Mouse (Mus musculus): Measurements from ENCODE around the gene Otulin.

Gene Otulin

DNA sequence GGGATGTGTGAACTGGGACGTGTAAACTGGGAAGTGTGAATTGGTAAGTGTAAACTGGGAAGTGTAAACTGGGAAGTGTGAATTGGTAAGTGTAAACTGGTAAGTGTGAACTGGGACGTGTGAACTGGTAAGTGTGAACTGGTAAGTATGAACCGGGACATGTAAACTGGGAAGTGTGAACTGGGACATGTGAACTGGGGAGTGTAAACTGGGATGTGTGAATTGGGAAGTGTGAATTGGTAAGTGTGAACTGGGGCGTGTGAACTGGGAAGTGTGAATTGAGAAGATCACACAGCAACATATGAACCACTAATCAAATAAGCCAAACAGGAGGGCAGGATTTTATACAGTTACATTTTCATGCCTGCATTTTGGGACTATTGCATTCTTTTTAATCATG is 27.9 kb upstream of the Otulin start:
- in situ Hi-C loops (cut with MboI; ENCODE audit: unreplicated experiment in 2 of 2), result loop anchor here (5.0 kb wide), 3 partner anchors 59 to 524 kb away; no protein-coding TSS in a partner anchor

DNA sequence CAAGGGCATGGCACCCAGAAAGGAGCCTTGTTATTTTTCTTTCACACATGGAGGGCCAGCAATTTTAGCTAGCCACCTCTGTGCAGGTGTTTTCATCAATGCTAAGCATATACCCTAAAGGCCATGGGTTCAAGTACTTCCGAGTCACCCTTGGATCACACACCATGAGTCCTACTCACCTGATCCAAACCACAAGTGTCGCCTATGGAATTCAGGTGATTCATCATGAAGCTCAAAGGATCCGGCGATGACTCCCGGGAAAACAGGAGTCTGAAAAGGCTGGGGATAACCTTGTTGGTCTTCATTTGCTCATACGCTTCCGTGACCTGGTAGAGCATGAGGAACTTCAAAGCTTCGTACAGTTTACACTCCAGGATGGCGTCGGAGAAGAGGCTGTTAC is 27.4 kb upstream of the Otulin start:
- in situ Hi-C loops (cut with MboI; ENCODE audit: unreplicated experiment in 2 of 2), result loop anchor here (5.0 kb wide), 3 partner anchors 59 to 524 kb away; no protein-coding TSS in a partner anchor

GRCm38 (mm10) chr15:27656626-27657025 is 26.1 kb upstream of the Otulin start:
- in situ Hi-C loops (cut with MboI; ENCODE audit: unreplicated experiment in 2 of 2), result loop anchor here (5.0 kb wide), 3 partner anchors 61 to 526 kb away; no protein-coding TSS in a partner anchor

GRCm38 (mm10) chr15:27655015-27655414 is 24.5 kb upstream of the Otulin start:
- in situ Hi-C loops (cut with MboI; ENCODE audit: unreplicated experiment in 2 of 2), result loop anchor here (5.0 kb wide), 3 partner anchors 62 to 527 kb away; no protein-coding TSS in a partner anchor

DNA sequence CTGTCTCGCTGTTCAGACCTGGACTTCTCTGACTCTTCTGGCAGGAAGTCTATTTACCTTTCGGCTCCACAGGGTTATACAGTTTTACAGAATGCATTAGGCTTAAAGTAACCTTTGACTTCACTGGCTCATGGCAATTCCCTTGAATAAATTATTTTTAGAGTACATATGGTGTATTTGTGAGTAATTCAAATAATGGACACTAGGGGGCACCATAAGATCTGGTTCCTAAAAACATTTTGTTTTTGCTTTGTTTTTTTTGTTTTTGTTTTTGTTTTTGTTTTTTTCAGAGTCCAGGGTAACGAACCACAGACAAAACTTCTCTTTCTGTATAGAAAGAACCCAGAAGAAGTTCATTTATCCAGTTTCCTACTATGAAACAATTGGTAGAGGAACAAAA is 17.2 kb upstream of the Otulin start:
- in situ Hi-C loops (cut with MboI; ENCODE audit: unreplicated experiment in 2 of 2), result loop anchor here (5.0 to 25.0 kb wide), 4 partner anchors 200 to 1810 kb away; partner anchors contain the start of genes Zfp622 (in 2 of the 2) and Retreg1 (in 1 of the 2)

GRCm38 (mm10) chr15:27646665-27647064 is 16.2 kb upstream of the Otulin start:
- in situ Hi-C loops (cut with MboI; ENCODE audit: unreplicated experiment in 2 of 2), result loop anchor here (5.0 to 25.0 kb wide), 4 partner anchors 201 to 1809 kb away; partner anchors contain the start of genes Zfp622 (in 2 of the 2) and Retreg1 (in 1 of the 2)

DNA sequence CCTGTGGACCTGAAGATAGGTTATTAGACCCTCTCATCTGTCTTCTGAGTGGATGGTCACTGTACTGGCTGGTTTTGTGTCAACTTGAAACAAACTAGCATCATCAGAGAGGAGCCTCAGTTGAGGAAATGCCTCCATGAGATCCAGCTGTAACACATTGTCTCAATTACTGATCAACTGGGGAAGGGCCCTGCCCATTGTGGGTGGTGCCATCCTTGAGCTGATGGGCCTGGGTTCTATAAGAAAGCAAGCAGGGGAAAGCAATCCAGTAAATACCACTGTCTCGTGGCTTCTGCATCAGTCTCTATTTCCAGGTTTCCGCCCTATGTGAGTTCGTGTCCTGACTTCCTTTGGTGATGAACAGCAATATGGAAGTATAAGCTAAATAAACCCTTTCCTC is 14.8 kb upstream of the Otulin start:
- in situ Hi-C loops (cut with MboI; ENCODE audit: unreplicated experiment in 2 of 2), result loop anchor here (5.0 to 25.0 kb wide), 4 partner anchors 202 to 1808 kb away; partner anchors contain the start of genes Zfp622 (in 2 of the 2) and Retreg1 (in 1 of the 2)

DNA sequence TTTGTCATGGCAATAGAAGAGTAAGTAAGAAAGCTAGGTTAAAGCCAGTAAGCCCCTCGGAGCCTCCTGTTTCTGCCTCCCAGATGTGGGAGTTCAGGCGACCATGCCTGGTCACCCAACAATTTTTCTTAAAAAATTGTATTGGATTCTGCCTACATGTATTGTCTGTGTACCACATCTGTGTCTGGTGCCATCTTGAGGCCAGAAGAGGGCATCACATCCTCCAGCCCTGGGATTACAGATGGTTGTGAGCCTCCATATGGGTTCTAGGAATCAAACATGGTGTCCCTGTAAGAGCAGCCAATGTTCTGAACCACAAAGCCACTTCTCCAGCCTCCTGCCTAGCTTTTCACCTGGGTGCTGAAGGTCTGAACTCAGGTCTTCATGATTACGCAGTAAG is 12.4 kb upstream of the Otulin start:
- in situ Hi-C loops (cut with MboI; ENCODE audit: unreplicated experiment in 2 of 2), result loop anchor here (5.0 to 25.0 kb wide), 5 partner anchors 61 to 1806 kb away; partner anchors contain the start of genes Zfp622 (in 2 of the 2) and Retreg1 (in 1 of the 2)

DNA sequence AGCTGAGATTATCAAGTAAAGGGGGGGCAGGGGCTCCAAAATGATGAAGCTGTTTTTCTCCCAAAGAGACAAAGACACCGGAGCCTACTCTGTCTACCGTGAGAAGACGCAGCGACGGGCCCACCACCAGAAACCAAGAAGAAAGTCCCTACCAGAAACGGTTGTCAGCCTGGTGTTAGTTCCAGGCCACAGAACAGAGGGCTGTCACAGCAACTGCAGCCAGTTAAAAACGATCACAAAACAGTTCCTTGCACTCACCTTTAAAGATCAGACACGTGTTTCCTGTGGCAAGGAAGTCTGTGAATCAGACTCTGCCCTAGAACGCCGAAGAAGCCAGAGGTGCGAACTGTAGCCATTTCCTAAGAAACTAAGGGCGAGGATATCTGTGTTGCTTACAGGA is 10.7 kb upstream of the Otulin start:
- in situ Hi-C loops (cut with MboI; ENCODE audit: unreplicated experiment in 2 of 2), result loop anchor here (5.0 to 25.0 kb wide), 5 partner anchors 59 to 1804 kb away; partner anchors contain the start of genes Zfp622 (in 2 of the 2) and Retreg1 (in 1 of the 2)

GRCm38 (mm10) chr15:27633941-27634900 is 3.7 kb upstream of the Otulin start:
- in situ Hi-C loops (cut with MboI; ENCODE audit: unreplicated experiment in 2 of 2), result loop anchor here (25.0 kb wide), 2 partner anchors 1647 to 1797 kb away; partner anchors contain the start of genes Zfp622 (in 2 of the 2) and Retreg1 (in 1 of the 2)

DNA sequence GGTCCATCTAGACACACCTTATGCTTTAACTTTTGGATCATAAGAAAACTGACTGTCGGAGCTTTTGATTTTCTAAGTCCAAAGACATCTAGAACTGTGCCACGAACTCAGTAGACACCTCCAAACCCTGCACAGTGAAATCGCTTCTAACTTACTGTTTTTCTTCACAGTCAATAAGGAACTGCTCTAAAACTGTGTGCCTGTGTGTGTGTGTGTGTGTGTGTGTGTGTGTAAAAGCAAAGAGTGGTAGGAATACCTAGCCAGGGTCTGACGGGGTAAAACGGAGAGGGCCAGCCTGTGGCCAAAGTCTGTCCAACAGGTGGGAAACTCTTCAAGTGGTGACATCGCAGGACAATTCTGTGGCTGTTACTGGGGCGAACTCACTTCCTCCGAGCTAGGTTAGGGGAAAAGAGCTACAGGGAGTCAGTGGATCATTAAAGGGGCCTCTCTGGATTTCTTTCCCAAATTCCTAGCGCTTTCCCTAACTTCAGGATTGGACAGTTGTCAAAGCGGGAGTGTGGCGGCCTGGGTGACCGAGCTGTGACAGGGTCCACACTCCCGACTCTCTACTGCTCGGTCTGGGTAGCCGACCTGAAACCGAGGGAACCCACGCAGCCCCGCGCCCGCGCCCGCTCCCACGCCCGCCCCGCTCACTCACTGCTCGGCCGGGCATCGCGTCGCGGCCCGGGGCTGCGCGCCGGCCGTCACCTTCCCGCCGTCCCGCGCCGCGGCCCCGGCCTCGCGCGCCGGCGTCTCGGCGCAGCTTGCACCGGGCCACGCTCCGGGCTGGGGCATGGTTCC is 493 bp downstream of the Otulin start:
- in situ Hi-C loops (cut with MboI; ENCODE audit: unreplicated experiment in 2 of 2), result loop anchor here (25.0 kb wide), 2 partner anchors 1643 to 1793 kb away; partner anchors contain the start of genes Zfp622 (in 2 of the 2) and Retreg1 (in 1 of the 2)

DNA sequence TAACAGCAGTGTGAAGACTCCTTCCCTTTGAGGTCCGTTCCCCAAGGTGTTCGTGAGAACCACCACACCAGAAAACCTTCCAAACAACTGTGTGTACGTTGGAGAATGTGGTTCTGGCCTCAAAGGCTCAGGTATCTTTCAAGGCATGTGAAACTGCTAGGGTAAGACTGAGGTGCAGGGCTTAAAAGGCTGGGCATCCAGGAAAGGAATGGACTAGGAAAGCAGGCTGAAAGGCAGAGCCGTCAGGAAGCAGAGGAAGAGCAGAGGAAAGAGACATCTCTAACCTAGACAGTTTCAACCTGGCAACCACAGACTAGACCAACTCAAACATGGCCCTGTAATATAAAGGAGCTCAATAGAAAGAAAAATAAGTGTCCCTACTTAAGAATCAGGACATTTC is 1.4 kb downstream of the Otulin start:
- in situ Hi-C loops (cut with MboI; ENCODE audit: unreplicated experiment in 2 of 2), result loop anchor here (25.0 kb wide), 2 partner anchors 1642 to 1792 kb away; partner anchors contain the start of genes Zfp622 (in 2 of the 2) and Retreg1 (in 1 of the 2)

GRCm38 (mm10) chr15:27627794-27628193 is 2.7 kb downstream of the Otulin start:
- in situ Hi-C loops (cut with MboI; ENCODE audit: unreplicated experiment in 2 of 2), result loop anchor here (25.0 kb wide), 2 partner anchors 1640 to 1790 kb away; partner anchors contain the start of genes Zfp622 (in 2 of the 2) and Retreg1 (in 1 of the 2)

- in situ Hi-C loops (cut with MboI; ENCODE audit: unreplicated experiment in 2 of 2), result loop anchor here (25.0 kb wide), 2 partner anchors 1639 to 1789 kb away; partner anchors contain the start of genes Zfp622 (in 2 of the 2) and Retreg1 (in 1 of the 2)
Measured at GRCm38 (mm10) chr15:27626314-27626713, 4.2 kb downstream of the Otulin start.

DNA sequence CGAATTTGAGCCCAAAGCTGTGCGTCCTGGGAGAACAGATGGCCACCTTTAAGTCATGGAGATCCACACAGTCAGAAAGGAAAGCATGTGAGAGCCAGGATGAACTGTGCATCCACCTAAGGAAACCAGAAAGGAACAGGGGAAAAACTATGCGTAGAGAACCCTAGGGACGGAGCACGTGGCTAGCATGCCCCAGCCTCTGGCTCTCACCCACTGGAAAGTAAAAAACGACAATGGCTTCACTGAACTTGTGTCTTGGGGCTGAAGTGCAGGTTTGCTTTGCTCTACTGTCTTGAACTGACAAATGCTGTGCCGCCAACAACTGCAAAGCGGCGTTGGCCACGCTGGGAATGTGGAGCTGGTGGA is 4.6 kb downstream of the Otulin start:
- in situ Hi-C loops (cut with MboI; ENCODE audit: unreplicated experiment in 2 of 2), result loop anchor here (25.0 kb wide), 2 partner anchors 1639 to 1789 kb away; partner anchors contain the start of genes Zfp622 (in 2 of the 2) and Retreg1 (in 1 of the 2)

DNA sequence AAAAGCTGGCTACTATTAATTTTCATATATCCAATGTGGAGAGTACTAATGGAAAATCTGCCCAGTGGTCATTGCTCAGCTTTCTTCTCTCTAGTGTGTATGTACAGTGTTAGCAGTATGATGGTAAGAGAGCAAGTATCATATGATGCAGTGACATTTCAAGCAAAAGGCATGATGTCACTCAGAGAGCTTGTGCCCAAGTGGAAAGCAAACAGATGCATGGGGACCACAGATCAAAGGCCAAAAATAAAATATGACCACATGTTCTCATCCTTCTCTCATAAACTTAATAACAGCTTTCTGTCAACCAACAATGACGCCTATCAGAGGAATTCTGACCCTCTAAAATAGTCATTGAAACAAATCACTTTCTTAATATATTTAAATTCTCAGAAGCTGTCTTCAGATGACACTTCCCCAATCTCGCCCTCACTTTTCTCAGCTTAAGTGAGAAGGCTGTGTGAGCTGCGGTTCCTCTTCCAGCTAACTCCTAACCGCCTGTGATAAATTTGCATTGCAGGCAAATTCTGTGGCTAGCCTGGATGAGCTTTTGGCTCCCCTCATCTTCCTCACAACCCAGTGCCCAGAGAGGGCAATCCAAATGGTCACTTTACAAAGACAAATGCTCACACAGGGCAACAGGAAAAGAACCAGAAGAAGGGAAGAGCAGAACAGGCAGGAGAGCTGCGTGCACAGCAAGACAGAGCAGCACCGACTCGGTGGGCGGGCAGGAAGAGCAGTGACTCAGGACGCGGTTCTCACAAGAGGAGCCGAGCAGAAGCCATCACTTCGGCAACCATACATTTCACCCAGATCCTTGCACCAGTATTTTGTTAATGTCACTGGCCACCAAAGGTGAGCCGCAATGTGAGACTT is 5.2 kb downstream of the Otulin start:
- in situ Hi-C loops (cut with MboI; ENCODE audit: unreplicated experiment in 2 of 2), result loop anchor here (25.0 kb wide), 2 partner anchors 1638 to 1788 kb away; partner anchors contain the start of genes Zfp622 (in 2 of the 2) and Retreg1 (in 1 of the 2)

GRCm38 (mm10) chr15:27623286-27623685 is 7.2 kb downstream of the Otulin start:
- in situ Hi-C loops (cut with MboI; ENCODE audit: unreplicated experiment in 2 of 2), result loop anchor here in 1 of 2 experiments (5.0 to 25.0 kb wide), 2 partner anchors 36 to 1986 kb away; no protein-coding TSS in a partner anchor

DNA sequence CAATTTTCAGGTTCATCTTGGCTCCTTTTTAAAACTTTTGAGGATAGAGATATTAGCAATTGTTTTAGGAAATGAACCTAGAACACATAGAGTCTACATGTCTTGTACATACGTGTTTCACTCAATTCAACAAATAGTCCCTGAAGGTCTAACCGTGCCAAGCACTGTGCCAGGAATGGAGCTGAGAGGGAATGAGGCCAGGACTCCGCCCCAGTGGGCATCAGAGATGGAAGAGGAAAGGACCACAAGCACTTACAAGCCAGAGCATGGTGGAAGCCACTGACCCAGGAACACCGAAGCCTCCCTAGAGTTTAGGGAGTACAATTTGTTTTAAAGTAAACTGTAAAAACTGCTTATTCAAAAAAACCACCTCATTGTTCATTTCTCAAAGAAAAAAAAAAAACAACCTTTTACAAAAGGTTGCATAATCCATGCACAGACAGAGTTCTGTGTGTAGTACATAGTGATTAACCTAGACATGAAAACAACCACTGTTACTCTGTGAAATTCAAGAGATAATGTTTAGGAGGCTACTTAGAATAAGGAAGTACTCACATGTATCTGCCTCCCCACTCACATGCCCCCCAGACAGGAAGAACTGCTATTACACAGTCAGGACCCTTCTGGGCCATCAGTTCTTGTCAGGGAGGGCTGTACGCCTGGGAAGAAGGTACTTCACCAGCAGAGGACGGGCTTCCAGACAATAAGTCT is 9.9 kb downstream of the Otulin start:
- in situ Hi-C loops (cut with MboI; ENCODE audit: unreplicated experiment in 2 of 2), result loop anchor here in 1 of 2 experiments (5.0 to 25.0 kb wide), 2 partner anchors 33 to 1983 kb away; no protein-coding TSS in a partner anchor
